Mouse (Mus musculus) kidney, postnatal 25 days (tissue): ENCODE measurements at regions not wholly inside any gene's neighbourhood (a gene's known extent, or its start where the extent isn't known, plus 50 kb on each side); places are given as distances from the start of the nearest gene placed in this dataset.

ENCODE experiments used
- DNase-seq, 2 experiments: peaks; one replicate each; pipeline ENCODE4 v3.0.0; 2021; ENCODE audit warnings: mixed read lengths in 2 of 2

- no peak for DNase-seq
Observed at GRCm38 (mm10) chr3:102311482-102312225, 107.2 kb upstream of the Vangl1 start.

GRCm38 (mm10) chr3:102310243-102310642 lies 105.8 kb upstream of the Vangl1 start:
- DNase-seq = no peak

- DNase-seq = peak; percentile 75 to 86
Observed at GRCm38 (mm10) chr3:102309756-102310155, 105.3 kb upstream of the Vangl1 start.

GRCm38 (mm10) chr3:102307656-102308055 lies 103.2 kb upstream of the Vangl1 start:
- no peak for DNase-seq

GRCm38 (mm10) chr3:102292385-102292784 lies 87.9 kb upstream of the Vangl1 start:
- DNase-seq = no peak

- DNase-seq = peak in 1 of 2 experiments; percentile 36
Observed at GRCm38 (mm10) chr3:102281983-102282382, 77.5 kb upstream of the Vangl1 start.

- DNase-seq = no peak
Observed at GRCm38 (mm10) chr3:102276758-102277157, 72.3 kb upstream of the Vangl1 start.

GRCm38 (mm10) chr3:102276283-102276682 lies 71.8 kb upstream of the Vangl1 start:
- DNase-seq = no peak

GRCm38 (mm10) chr3:102275256-102276022 lies 70.9 kb upstream of the Vangl1 start:
- DNase-seq = peak in 1 of 2 experiments; percentile 31

GRCm38 (mm10) chr3:102270779-102271178 lies 66.3 kb upstream of the Vangl1 start:
- no peak for DNase-seq

- DNase-seq = no peak
Observed at GRCm38 (mm10) chr3:102270257-102270656, 65.8 kb upstream of the Vangl1 start.

- no peak for DNase-seq
Observed at GRCm38 (mm10) chr3:102266136-102266535, 61.6 kb upstream of the Vangl1 start.

GRCm38 (mm10) chr3:102265146-102265545 lies 60.7 kb upstream of the Vangl1 start:
- no peak for DNase-seq

GRCm38 (mm10) chr3:102263326-102263725 lies 58.8 kb upstream of the Vangl1 start:
- DNase-seq = no peak

GRCm38 (mm10) chr3:102262665-102263064 lies 58.2 kb upstream of the Vangl1 start:
- no peak for DNase-seq

- DNase-seq = no peak
Observed at GRCm38 (mm10) chr3:102261517-102261916, 57.0 kb upstream of the Vangl1 start.
